Mouse (Mus musculus) liver, embryonic 16.5 days (tissue): ENCODE data around the gene Ctu2. TPM values are rescaled to one million over a fixed set of nuclear protein-coding genes. Genes with fewer than 3 reads are reported as not detected.

ENCODE experiments used
- ATAC-seq: fragments of 200-750 bp; cut with Nextera tagmentation; 2 replicates; pipeline ENCODE4 v1.8.0; 2017; ENCODE audit warnings: low read depth, mild to moderate bottlenecking, moderate number of reproducible peaks, moderate library complexity
- H3K27ac ChIP-seq: fragments of 300-500 bp; sonication (generic); 2 replicates; pipeline ENCODE4 v1.5.1; 2014; ENCODE audit warnings: mild to moderate bottlenecking, low read length
- H3K27me3 ChIP-seq: fragments of 300-500 bp; sonication (generic); 2 replicates; pipeline ENCODE4 v1.6.1; 2014; ENCODE audit warnings: low read depth, low read length, mixed read lengths; ENCODE audit not compliant: control insufficient read depth, insufficient read depth
- H3K36me3 ChIP-seq: fragments of 300-500 bp; sonication (generic); 2 replicates; pipeline ENCODE4 v1.6.1; 2014; ENCODE audit warnings: mild to moderate bottlenecking; ENCODE audit not compliant: control insufficient read depth, insufficient read depth
- H3K4me1 ChIP-seq: fragments of 300-500 bp; sonication (generic); 2 replicates; pipeline ENCODE4 v1.6.1; 2014; ENCODE audit warnings: low read depth, low read length, mixed read lengths; ENCODE audit not compliant: control insufficient read depth
- H3K4me2 ChIP-seq: fragments of 300-500 bp; sonication (generic); 2 replicates; pipeline ENCODE4 v1.6.1; 2014; ENCODE audit warnings: low read depth, low read length, mixed read lengths
- H3K4me3 ChIP-seq: fragments of 300-500 bp; sonication (generic); 2 replicates; pipeline ENCODE4 v1.5.1; 2014; ENCODE audit warnings: low read depth, mild to moderate bottlenecking, low read length
- H3K9ac ChIP-seq: fragments of 300-500 bp; sonication (generic); 2 replicates; pipeline ENCODE4 v1.6.1; 2014; ENCODE audit warnings: low read depth, low read length
- H3K9me3 ChIP-seq: fragments of 300-500 bp; sonication (generic); replicated peaks from 2 replicates; pipeline ENCODE4 v1.6.1; 2016; ENCODE audit warnings: low read length; ENCODE audit not compliant: control insufficient read depth
- WGBS: fragments of 180-500 bp; shearing (Covaris S2); extraction: QIAGEN DNeasy Blood & Tissue Kit; methylation state at CpG from one replicate; pipeline ENCODE4 v1.1.7; 2014; ENCODE audit not compliant: insufficient replicate concordance; 5-methylcytosine and 5-hydroxymethylcytosine counted together
- polyA plus RNA-seq: library from polyadenylated mRNA; unstranded; fragments of >200 nt; fragmentation: Nextera tagmentation; extraction: Ambion mirVana; gene quantifications from 2 replicates; pipeline ENCODE4 v1.2.1, GENCODE M21; 2015

Ctu2 gene
- polyA plus RNA-seq, 1 experiment from 2014 or later: 9.6 TPM

DNA sequence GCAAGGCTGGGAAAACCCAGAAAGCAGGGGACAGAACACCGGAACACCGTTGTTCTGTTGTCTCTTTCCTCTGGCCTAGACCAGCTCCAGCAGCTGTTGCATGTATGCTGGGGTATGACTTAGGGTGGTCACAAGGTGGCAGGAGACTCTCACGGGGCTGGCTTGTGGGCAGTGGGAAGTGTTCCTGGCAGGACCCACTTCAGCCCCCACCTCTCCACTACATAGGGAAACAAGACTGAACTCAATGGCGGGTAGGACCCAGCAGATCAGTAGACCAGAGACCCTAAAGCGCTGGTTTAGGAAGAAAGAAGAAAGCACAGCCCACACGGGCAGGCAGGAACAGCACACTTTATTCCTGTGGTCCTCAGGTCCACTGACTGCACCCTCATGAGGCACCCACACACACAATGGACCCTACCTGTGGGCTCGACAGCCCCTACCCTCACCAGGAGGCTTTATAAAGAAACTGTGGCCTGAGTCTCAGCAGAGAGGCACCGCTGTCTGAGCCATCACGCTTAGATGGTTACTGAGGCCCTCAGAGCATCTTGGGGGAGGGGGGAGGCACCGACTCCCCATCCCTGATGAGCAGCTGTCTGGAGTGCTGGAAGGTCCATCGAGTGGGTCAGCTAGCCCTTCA, 42.6 kb upstream of the Ctu2 start:
- Histone ChIP-seq H3K4me2 (peak overlapping the region; percentile 79), H3K9ac (peak overlapping the region; percentile 61; the same call in 1 of the 2 replicates), H3K4me3 (peak overlapping the region; percentile 63; the same call in 1 of the 2 replicates), H3K4me1 (peaks cover 20% of the 10 kb centered on the region), H3K27me3 (peaks cover 7% of the 10 kb centered on the region), H3K27ac (peak overlapping the region; percentile 83; the same call in 1 of the 2 replicates), H3K36me3 (peaks cover 4% of the 10 kb centered on the region; the same call in 1 of the 2 replicates), H3K9me3 (peaks cover 2% of the 10 kb centered on the region)
- 0 out of 2 replicates have a peak, but pooled peaks have one; percentile 2 for ATAC-seq
- 50% methylated on average over 11 of the region's 11 CpGs for WGBS

DNA sequence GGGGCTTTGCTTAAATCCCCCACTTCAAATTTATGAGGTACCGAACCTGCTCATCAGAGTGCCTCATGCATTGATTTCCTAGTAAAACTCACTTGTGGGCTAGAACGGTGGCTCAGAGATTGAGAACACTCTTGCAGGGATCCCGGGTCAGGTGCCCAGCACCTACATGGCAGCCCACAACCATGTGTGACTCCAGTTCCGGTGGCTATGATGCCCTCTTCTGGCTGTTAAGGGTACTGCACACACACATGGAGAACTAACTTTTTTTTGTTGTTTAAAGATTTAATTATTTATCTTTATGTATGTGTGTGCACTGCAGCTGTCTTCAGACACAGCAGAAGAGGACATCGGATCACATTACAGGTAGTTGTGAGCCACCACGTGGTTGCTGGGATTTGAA, 40.6 kb upstream of the Ctu2 start:
- Histone ChIP-seq H3K27me3 (peaks cover 7% of the 10 kb centered on the region), H3K4me3 (no peak overlapping the region), H3K36me3 (peaks cover 4% of the 10 kb centered on the region; the same call in 1 of the 2 replicates), H3K4me2 (no peak overlapping the region), H3K4me1 (peaks cover 20% of the 10 kb centered on the region), H3K9me3 (peaks cover 2% of the 10 kb centered on the region), H3K27ac (no peak overlapping the region), H3K9ac (no peak overlapping the region)
- ATAC-seq: no peak
- 79% methylated on average over 6 of the region's 6 CpGs for WGBS

DNA sequence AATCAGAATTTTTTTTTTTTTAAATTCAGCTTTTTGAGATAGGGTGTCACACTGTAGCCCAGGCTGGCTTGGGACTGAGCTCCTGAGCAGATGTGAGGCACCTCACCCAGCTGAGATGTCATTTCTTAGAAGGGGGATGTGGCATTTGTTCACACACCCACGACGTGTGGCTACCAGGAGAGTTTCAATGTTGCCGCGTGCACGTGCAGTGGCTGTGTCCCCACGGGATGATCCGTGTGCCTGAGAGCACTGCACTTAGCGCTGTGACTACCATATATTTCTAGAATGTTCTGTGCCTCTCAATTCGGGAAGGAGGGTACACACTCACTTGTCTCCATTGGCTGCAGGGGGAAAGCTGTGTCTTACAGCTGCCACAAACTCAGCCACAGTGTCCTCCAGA, 39.8 kb upstream of the Ctu2 start:
- no peak overlapping the region for H3K4me3 ChIP-seq
- peaks cover 7% of the 10 kb centered on the region for H3K27me3 ChIP-seq
- no peak overlapping the region for H3K4me2 ChIP-seq
- H3K9me3 ChIP-seq: peaks cover 2% of the 10 kb centered on the region
- H3K9ac ChIP-seq: no peak overlapping the region
- peaks cover 4% of the 10 kb centered on the region; the same call in 1 of the 2 replicates for H3K36me3 ChIP-seq
- no peak overlapping the region for H3K27ac ChIP-seq
- WGBS: 75% methylated on average over 9 of the region's 9 CpGs
- ATAC-seq: no peak
- peaks cover 15% of the 10 kb centered on the region for H3K4me1 ChIP-seq

DNA sequence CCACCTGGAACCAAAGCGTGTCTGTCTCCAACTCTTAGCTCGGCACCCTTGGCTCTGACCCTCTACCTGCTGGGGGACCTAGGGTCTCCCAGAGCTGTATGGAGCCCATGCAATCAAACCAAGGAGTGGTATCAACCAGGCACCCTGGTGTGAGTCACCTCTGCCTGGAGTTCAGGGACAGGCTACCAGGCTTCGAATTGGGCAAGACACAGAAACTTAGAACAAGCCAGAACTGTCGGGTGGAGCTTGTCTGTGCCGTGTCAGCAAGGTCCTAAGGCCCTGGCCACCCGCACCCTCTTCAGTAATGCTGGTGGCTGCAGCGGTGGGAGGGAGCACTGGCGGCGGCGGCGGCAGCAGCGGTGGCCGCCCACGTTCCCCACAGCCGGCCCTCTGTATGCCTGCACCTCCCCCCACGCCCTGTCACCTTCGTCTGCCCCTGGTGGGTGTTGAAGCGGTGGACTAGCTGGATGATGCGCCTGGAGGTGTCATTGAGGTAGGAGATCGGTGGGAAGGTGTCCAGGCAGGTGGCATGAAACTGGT, 39.3 kb upstream of the Ctu2 start:
- Histone ChIP-seq H3K27ac (no peak overlapping the region), H3K9ac (no peak overlapping the region), H3K36me3 (peaks cover 4% of the 10 kb centered on the region; the same call in 1 of the 2 replicates), H3K27me3 (peaks cover 7% of the 10 kb centered on the region), H3K4me1 (peaks cover 13% of the 10 kb centered on the region), H3K4me2 (no peak overlapping the region), H3K4me3 (no peak overlapping the region; the same call in 1 of the 2 replicates), H3K9me3 (peaks cover 2% of the 10 kb centered on the region)
- no peak for ATAC-seq
- 65% methylated on average over 20 of the region's 20 CpGs for WGBS

DNA sequence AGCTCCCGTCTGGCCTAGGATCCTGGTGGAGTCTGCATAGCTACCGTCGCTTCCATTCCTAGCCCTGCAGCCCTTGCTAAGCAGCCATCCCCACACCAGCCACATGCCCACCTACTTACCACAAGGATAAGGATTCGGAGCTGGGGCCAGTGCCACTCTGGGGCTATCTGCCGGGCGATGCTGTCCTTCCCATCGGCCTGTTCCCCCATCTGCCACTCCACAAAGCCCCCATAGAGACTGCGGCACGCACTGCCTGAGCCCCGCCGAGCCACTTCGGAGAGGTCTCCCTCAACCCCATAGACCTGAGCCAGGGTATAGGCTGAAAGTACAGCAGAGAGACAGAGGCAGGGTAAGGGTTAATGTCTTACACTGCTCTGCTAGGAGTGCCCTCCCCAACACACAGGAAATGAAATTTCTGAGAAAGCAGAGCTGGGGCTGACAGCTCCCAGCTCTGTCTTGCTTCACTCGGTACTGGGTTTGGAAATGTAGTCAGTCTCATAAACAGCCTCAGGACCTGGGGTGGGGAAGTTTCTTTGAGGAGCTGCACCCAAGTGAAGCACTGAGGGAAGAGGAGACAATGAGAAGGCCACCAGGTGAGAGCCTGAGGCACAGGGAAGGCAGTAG, 38.1 kb upstream of the Ctu2 start:
- H3K4me3 ChIP-seq: 0 out of 2 replicates have a peak overlapping the region, but pooled peaks have one; percentile 0
- H3K27ac ChIP-seq: peak overlapping the region; percentile 38; the same call in 1 of the 2 replicates
- ATAC-seq: peak; percentile 30
- 70% methylated on average over 13 of the region's 13 CpGs for WGBS
- H3K4me2 ChIP-seq: no peak overlapping the region
- H3K36me3 ChIP-seq: peaks cover 4% of the 10 kb centered on the region; the same call in 1 of the 2 replicates
- H3K27me3 ChIP-seq: peaks cover 1% of the 10 kb centered on the region; the same call in 1 of the 2 replicates
- H3K9ac ChIP-seq: no peak overlapping the region
- peaks cover 12% of the 10 kb centered on the region for H3K4me1 ChIP-seq
- H3K9me3 ChIP-seq: peaks cover 2% of the 10 kb centered on the region

DNA sequence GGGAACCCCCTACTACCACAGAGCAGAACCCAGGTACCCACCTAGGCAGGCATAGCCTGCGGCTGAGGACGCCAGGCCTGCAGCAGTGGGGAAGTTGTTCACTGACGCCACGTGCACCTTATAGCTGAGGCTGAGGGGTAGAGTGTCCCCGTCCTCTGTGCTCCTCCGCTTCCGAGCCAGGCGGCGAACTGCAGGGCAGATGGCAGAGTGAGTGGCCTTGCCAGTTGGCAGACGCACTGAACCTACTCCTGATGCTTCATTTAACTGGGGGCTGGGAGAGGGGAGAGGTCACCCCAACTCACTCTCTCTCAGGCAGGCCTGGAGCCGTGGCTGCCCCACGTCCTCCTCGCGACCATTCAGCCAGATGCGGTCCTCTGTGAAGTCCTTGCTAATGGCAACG, 36.6 kb upstream of the Ctu2 start:
- ATAC-seq: no peak
- no peak overlapping the region for H3K4me3 ChIP-seq
- H3K27ac ChIP-seq: no peak overlapping the region
- no peak overlapping the region for H3K9ac ChIP-seq
- H3K4me1 ChIP-seq: peaks cover 12% of the 10 kb centered on the region
- no peaks in the 10 kb centered on the region for H3K27me3 ChIP-seq
- H3K36me3 ChIP-seq: peaks cover 4% of the 10 kb centered on the region; the same call in 1 of the 2 replicates
- WGBS: 90% methylated on average over 16 of the region's 16 CpGs
- H3K9me3 ChIP-seq: peaks cover 2% of the 10 kb centered on the region
- H3K4me2 ChIP-seq: no peak overlapping the region

DNA sequence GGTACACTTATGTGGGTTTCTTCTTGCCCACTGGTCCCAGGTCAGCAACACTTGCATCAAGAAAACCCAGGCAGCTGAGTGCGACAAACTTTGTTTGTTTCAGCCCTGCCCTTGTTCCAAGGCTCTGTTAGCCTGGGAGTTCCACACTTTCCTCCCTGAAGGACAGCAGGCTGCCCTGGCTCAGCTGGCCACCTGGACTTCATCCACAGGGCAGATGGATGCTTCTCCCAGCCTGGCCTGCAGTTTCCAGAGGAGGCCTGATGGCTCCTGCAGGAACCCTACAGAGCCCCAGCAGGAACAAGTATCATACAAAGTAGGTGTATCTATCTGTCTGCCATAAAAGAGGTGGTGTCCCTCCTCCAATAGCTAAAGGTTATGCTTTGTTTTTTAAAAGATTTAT, 34.6 kb upstream of the Ctu2 start:
- Histone ChIP-seq H3K9me3 (no peaks in the 10 kb centered on the region), H3K4me1 (peaks cover 29% of the 10 kb centered on the region), H3K4me2 (no peak overlapping the region), H3K36me3 (no peaks in the 10 kb centered on the region; the same call in 1 of the 2 replicates), H3K9ac (no peak overlapping the region), H3K27ac (no peak overlapping the region), H3K27me3 (no peaks in the 10 kb centered on the region), H3K4me3 (no peak overlapping the region)
- 82% methylated on average over 1 of the region's 1 CpGs for WGBS
- no peak for ATAC-seq

DNA sequence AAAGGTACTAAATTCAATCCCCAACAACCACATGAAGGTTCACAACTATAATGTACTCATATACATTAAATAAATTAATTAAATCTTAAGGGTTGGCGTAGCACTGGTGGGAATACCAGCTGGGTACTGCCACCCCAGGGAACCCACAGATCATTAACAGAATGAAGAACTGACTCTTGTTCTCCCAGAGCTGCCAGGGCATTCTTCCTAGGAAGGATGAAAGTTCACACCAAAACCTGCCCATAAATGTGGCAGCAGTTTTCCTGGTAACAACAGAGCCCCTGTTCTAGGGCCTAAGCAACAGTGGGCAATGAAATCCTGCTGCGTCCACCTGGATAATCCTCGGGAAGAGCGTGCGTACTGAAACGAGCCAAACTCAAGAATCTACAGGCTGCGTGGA, 33.6 kb upstream of the Ctu2 start:
- Histone ChIP-seq H3K9me3 (no peaks in the 10 kb centered on the region), H3K27me3 (no peaks in the 10 kb centered on the region), H3K9ac (peak overlapping the region; percentile 71), H3K4me1 (peaks cover 29% of the 10 kb centered on the region), H3K4me3 (peak overlapping the region; percentile 87), H3K36me3 (no peaks in the 10 kb centered on the region; the same call in 1 of the 2 replicates), H3K27ac (no peak overlapping the region), H3K4me2 (peak overlapping the region; percentile 99)
- no peak for ATAC-seq
- WGBS: 49% methylated on average over 7 of the region's 7 CpGs

DNA sequence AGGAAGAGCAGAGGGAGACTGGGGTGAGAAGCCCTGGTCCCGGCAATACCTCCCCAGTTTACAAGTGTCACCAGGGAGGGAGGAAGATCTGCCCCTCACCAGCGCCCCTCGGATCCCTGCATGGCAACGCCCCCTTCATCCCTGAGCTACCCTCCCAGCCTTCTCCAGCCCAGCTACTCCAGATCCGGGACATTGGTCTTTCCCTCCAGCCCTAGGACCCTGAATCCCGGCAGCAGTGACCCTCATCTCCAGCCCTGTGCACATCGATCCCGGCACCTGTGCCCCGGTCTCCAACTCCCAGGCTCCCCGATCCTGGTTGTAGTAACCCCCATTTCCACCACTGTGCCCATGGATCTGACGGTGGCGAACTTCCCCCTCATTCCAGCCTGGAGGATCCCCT, 33.2 kb upstream of the Ctu2 start:
- Histone ChIP-seq H3K9me3 (no peaks in the 10 kb centered on the region), H3K9ac (peak overlapping the region; percentile 71), H3K4me3 (peak overlapping the region; percentile 87), H3K36me3 (no peaks in the 10 kb centered on the region; the same call in 1 of the 2 replicates), H3K27me3 (no peaks in the 10 kb centered on the region), H3K27ac (peak overlapping the region; percentile 66), H3K4me1 (peaks cover 29% of the 10 kb centered on the region), H3K4me2 (peak overlapping the region; percentile 99)
- ATAC-seq: no peak
- WGBS: under 1% methylated on average over 12 of the region's 12 CpGs
